Mouse (Mus musculus): ENCODE measurements around the gene Mthfd1l. TPM values are rescaled to one million over a fixed set of nuclear protein-coding genes. Genes with fewer than 3 reads are reported as not detected.

Gene Mthfd1l
- polyA plus RNA-seq, 1 experiment from 2014 or later = 18.5 TPM

- Histone ChIP-seq H3K27me3 (ENCODE audit: control insufficient read depth, insufficient read depth, low read depth, low read length) (no peaks in the 10 kb centered on the region), H3K4me3 (ENCODE audit: low read depth, low read length) (peak overlapping the region; percentile 84), H3K27ac (ENCODE audit: low read length) (peak overlapping the region; percentile 95), H3K9me3 (replicated peaks; ENCODE audit: control insufficient read depth, low read length) (no peaks in the 10 kb centered on the region), H3K4me1 (ENCODE audit: control insufficient read depth, low read depth, low read length) (peaks cover 41% of the 10 kb centered on the region), H3K9ac (ENCODE audit: low read depth, low read length) (peak overlapping the region; percentile 87), H3K4me2 (ENCODE audit: low read depth, low read length) (peak overlapping the region; percentile 96), H3K36me3 (ENCODE audit: control insufficient read depth, insufficient read depth) (no peaks in the 10 kb centered on the region)
- under 1% methylated on average over 34 of the region's 39 CpGs for WGBS (ENCODE audit: insufficient replicate concordance)
- peak; percentile 91 for ATAC-seq (ENCODE audit: low read depth)
These were observed 712 bp downstream of the Mthfd1l start for GRCm38 (mm10) chr10:3973589-3974070.

DNA sequence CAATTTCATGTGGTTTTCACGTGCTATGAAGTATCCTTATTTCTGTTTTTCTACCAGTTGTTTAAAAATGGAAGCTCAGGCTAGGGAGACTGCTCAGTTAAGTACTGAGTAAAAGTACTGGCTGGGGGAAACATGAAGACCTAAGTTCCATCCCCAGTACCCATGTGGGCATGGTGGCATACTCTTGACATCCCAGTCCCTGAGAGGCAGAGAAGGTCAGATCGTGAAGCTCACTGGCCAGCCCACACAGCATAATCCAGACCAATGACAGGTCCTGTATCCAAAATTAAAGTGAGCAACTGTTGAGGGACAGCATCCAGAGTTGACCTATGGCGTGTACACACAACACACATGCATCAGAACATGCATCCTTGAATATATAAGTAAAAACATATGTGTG lies 1.5 kb downstream of the Mthfd1l start:
- no peaks in the 10 kb centered on the region for H3K27me3 ChIP-seq (ENCODE audit: control insufficient read depth, insufficient read depth, low read depth, low read length)
- peak overlapping the region; percentile 96 for H3K4me2 ChIP-seq (ENCODE audit: low read depth, low read length)
- no peaks in the 10 kb centered on the region for H3K9me3 ChIP-seq (replicated peaks; ENCODE audit: control insufficient read depth, low read length)
- peak overlapping the region; percentile 79 for H3K27ac ChIP-seq (ENCODE audit: low read length)
- no peak for ATAC-seq (ENCODE audit: low read depth)
- 51% methylated on average over 3 of the region's 3 CpGs for WGBS (ENCODE audit: insufficient replicate concordance)
- H3K4me3 ChIP-seq (ENCODE audit: low read depth, low read length) = peak overlapping the region; percentile 84
- H3K4me1 ChIP-seq (ENCODE audit: control insufficient read depth, low read depth, low read length) = peaks cover 41% of the 10 kb centered on the region
- peaks cover 4% of the 10 kb centered on the region for H3K36me3 ChIP-seq (ENCODE audit: control insufficient read depth, insufficient read depth)
- peak overlapping the region; percentile 87 for H3K9ac ChIP-seq (ENCODE audit: low read depth, low read length)

GRCm38 (mm10) chr10:3975898-3976622 lies 3.1 kb downstream of the Mthfd1l start:
- Histone ChIP-seq H3K36me3 (ENCODE audit: control insufficient read depth, insufficient read depth) (peaks cover 21% of the 10 kb centered on the region), H3K4me3 (ENCODE audit: low read depth, low read length) (no peak overlapping the region), H3K4me2 (ENCODE audit: low read depth, low read length) (peak overlapping the region; percentile 96), H3K4me1 (ENCODE audit: control insufficient read depth, low read depth, low read length) (peaks cover 41% of the 10 kb centered on the region), H3K27ac (ENCODE audit: low read length) (peak overlapping the region; percentile 79), H3K9ac (ENCODE audit: low read depth, low read length) (peak overlapping the region; percentile 55), H3K9me3 (replicated peaks; ENCODE audit: control insufficient read depth, low read length) (no peaks in the 10 kb centered on the region), H3K27me3 (ENCODE audit: control insufficient read depth, insufficient read depth, low read depth, low read length) (no peaks in the 10 kb centered on the region)
- WGBS (ENCODE audit: insufficient replicate concordance) = 39% methylated on average over 6 of the region's 6 CpGs
- no peak for ATAC-seq (ENCODE audit: low read depth)

DNA sequence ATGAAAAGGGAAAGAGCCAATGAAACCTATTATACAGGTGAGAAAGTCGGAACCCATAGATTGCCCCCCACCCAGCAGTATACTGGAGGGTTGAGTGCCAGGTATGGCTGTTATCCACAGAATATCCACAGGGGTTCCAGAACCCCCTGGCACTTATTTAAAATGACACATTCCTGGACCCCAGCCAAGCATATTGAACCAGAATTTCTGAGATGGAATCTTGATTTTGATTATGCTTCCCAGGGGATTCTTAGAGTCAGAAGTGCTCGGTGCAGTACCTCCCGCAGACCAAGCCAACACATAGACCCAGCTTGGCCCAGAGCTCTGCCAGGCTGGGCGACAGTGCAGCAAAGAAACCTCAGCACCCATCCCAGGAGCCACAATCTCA lies 3.7 kb downstream of the Mthfd1l start:
- Histone ChIP-seq H3K9me3 (replicated peaks; ENCODE audit: control insufficient read depth, low read length) (no peaks in the 10 kb centered on the region), H3K4me3 (ENCODE audit: low read depth, low read length) (no peak overlapping the region), H3K4me2 (ENCODE audit: low read depth, low read length) (0 out of 2 replicates have a peak overlapping the region, but pooled peaks have one; percentile 41), H3K9ac (ENCODE audit: low read depth, low read length) (no peak overlapping the region), H3K4me1 (ENCODE audit: control insufficient read depth, low read depth, low read length) (peaks cover 41% of the 10 kb centered on the region), H3K36me3 (ENCODE audit: control insufficient read depth, insufficient read depth) (peaks cover 22% of the 10 kb centered on the region), H3K27ac (ENCODE audit: low read length) (peak overlapping the region; percentile 79), H3K27me3 (ENCODE audit: control insufficient read depth, insufficient read depth, low read depth, low read length) (no peaks in the 10 kb centered on the region)
- no peak for ATAC-seq (ENCODE audit: low read depth)
- WGBS (ENCODE audit: insufficient replicate concordance) = 82% methylated on average over 4 of the region's 4 CpGs

GRCm38 (mm10) chr10:3978326-3978725 lies 5.4 kb downstream of the Mthfd1l start:
- WGBS (ENCODE audit: insufficient replicate concordance) = 61% methylated on average over 3 of the region's 3 CpGs
- ATAC-seq (ENCODE audit: low read depth) = peak; percentile 12
- no peak overlapping the region for H3K4me3 ChIP-seq (ENCODE audit: low read depth, low read length)

DNA sequence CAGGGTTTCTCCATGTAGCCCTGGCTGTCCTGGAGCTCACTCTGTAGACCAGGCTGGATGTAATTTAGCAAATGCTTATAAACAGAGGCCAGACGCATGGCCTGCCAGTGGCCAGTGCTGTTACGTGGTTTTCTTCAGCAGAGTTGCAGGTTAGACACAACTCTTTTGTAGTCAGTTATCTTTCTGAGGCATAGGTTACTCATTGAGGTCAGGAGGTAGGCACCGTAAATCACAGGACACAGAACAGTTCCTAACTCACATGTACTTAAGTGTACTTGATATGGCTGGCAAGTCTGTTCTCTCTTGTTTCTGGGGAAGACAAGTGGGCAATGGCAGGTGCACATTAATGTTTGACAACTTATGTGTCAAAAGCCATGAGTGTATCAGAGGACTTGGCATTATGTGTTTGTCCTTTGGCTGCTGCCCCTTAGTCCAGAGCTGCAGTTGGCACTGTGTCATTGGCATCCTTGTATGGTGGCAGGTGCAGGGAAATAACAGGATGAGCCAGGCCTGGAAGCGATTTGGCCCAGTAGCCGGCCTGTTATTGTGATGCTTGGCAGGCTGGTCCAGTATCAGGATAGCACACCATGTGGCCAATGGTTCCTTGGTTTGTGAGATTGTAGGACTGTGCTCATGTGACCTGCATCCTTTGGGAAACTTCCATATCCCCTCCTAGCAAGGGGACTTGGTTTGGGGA lies 6.0 kb downstream of the Mthfd1l start:
- no peak overlapping the region for H3K27ac ChIP-seq (ENCODE audit: low read length)
- H3K9me3 ChIP-seq (replicated peaks; ENCODE audit: control insufficient read depth, low read length) = no peaks in the 10 kb centered on the region
- H3K4me3 ChIP-seq (ENCODE audit: low read depth, low read length) = no peak overlapping the region
- no peak overlapping the region for H3K9ac ChIP-seq (ENCODE audit: low read depth, low read length)
- 84% methylated on average over 5 of the region's 5 CpGs for WGBS (ENCODE audit: insufficient replicate concordance)
- no peak overlapping the region for H3K4me2 ChIP-seq (ENCODE audit: low read depth, low read length)
- peaks cover 36% of the 10 kb centered on the region for H3K36me3 ChIP-seq (ENCODE audit: control insufficient read depth, insufficient read depth)
- H3K27me3 ChIP-seq (ENCODE audit: control insufficient read depth, insufficient read depth, low read depth, low read length) = no peaks in the 10 kb centered on the region
- no peak for ATAC-seq (ENCODE audit: low read depth)
- H3K4me1 ChIP-seq (ENCODE audit: control insufficient read depth, low read depth, low read length) = peaks cover 29% of the 10 kb centered on the region

More at GRCm38 (mm10) chr10:3978326-3978725, 5.4 kb downstream of the Mthfd1l start:
- Histone ChIP-seq H3K9me3 (replicated peaks; ENCODE audit: control insufficient read depth, low read length) (no peaks in the 10 kb centered on the region), H3K36me3 (ENCODE audit: control insufficient read depth, insufficient read depth) (peaks cover 30% of the 10 kb centered on the region), H3K4me1 (ENCODE audit: control insufficient read depth, low read depth, low read length) (peaks cover 31% of the 10 kb centered on the region), H3K9ac (ENCODE audit: low read depth, low read length) (no peak overlapping the region), H3K27ac (ENCODE audit: low read length) (peak overlapping the region; percentile 58), H3K4me2 (ENCODE audit: low read depth, low read length) (no peak overlapping the region), H3K27me3 (ENCODE audit: control insufficient read depth, insufficient read depth, low read depth, low read length) (no peaks in the 10 kb centered on the region)

GRCm38 (mm10) chr10:3980231-3980630 lies 7.3 kb downstream of the Mthfd1l start:
- Histone ChIP-seq H3K9me3 (replicated peaks; ENCODE audit: control insufficient read depth, low read length) (no peaks in the 10 kb centered on the region), H3K9ac (ENCODE audit: low read depth, low read length) (no peak overlapping the region), H3K36me3 (ENCODE audit: control insufficient read depth, insufficient read depth) (peaks cover 42% of the 10 kb centered on the region), H3K4me2 (ENCODE audit: low read depth, low read length) (no peak overlapping the region), H3K4me1 (ENCODE audit: control insufficient read depth, low read depth, low read length) (peaks cover 18% of the 10 kb centered on the region), H3K27ac (ENCODE audit: low read length) (no peak overlapping the region), H3K27me3 (ENCODE audit: control insufficient read depth, insufficient read depth, low read depth, low read length) (no peaks in the 10 kb centered on the region), H3K4me3 (ENCODE audit: low read depth, low read length) (no peak overlapping the region)
- WGBS (ENCODE audit: insufficient replicate concordance) = 83% methylated on average over 4 of the region's 4 CpGs
- ATAC-seq (ENCODE audit: low read depth) = no peak

GRCm38 (mm10) chr10:3990295-3990883 lies 17.5 kb downstream of the Mthfd1l start:
- H3K9ac ChIP-seq (ENCODE audit: low read depth, low read length) = no peak overlapping the region
- 80% methylated on average over 6 of the region's 6 CpGs for WGBS (ENCODE audit: insufficient replicate concordance)

More at GRCm38 (mm10) chr10:3990295-3990883, 17.5 kb downstream of the Mthfd1l start:
- no peaks in the 10 kb centered on the region for H3K27me3 ChIP-seq (ENCODE audit: control insufficient read depth, insufficient read depth, low read depth, low read length)
- H3K4me1 ChIP-seq (ENCODE audit: control insufficient read depth, low read depth, low read length) = peaks cover 23% of the 10 kb centered on the region
- no peak overlapping the region for H3K4me3 ChIP-seq (ENCODE audit: low read depth, low read length)
- H3K4me2 ChIP-seq (ENCODE audit: low read depth, low read length) = no peak overlapping the region
- H3K9me3 ChIP-seq (replicated peaks; ENCODE audit: control insufficient read depth, low read length) = no peaks in the 10 kb centered on the region
- H3K36me3 ChIP-seq (ENCODE audit: control insufficient read depth, insufficient read depth) = peaks cover 24% of the 10 kb centered on the region
- ATAC-seq (ENCODE audit: low read depth) = no peak
- no peak overlapping the region for H3K27ac ChIP-seq (ENCODE audit: low read length)
